Mouse (Mus musculus) heart, embryonic 15.5 days (tissue): ENCODE measurements around the gene Rbpjl. TPM values are rescaled to one million over a fixed set of nuclear protein-coding genes. Genes with fewer than 3 reads are reported as not detected.

Experiments used
- ATAC-seq: fragments of 200-750 bp; cut with Nextera tagmentation; replicated peaks from 2 replicates; pipeline ENCODE4 v1.8.0; 2017; ENCODE audit warnings: low read depth, moderate TSS enrichment; ENCODE audit not compliant: insufficient number of reproducible peaks, insufficient read depth, low FRiP score
- H3K27ac ChIP-seq: fragments of 300-500 bp; sonication (generic); 2 replicates; pipeline ENCODE4 v1.5.1; 2015; ENCODE audit warnings: mild to moderate bottlenecking, inconsistent platforms
- H3K27me3 ChIP-seq: fragments of 300-500 bp; sonication (generic); 2 replicates; pipeline ENCODE4 v1.6.1; 2015; ENCODE audit warnings: inconsistent platforms
- H3K36me3 ChIP-seq: fragments of 300-500 bp; sonication (generic); 2 replicates; pipeline ENCODE4 v1.6.1; 2015; ENCODE audit warnings: mild to moderate bottlenecking, inconsistent platforms
- H3K4me1 ChIP-seq: fragments of 300-500 bp; sonication (generic); replicated peaks from 2 replicates; pipeline ENCODE4 v1.6.1; 2015; ENCODE audit warnings: inconsistent platforms
- H3K4me2 ChIP-seq: fragments of 300-500 bp; sonication (generic); 2 replicates; pipeline ENCODE4 v1.6.1; 2015; ENCODE audit warnings: inconsistent platforms, mild to moderate bottlenecking, moderate library complexity
- H3K4me3 ChIP-seq: fragments of 300-500 bp; sonication (generic); 2 replicates; pipeline ENCODE4 v1.5.1; 2015; ENCODE audit warnings: mild to moderate bottlenecking, inconsistent platforms
- H3K9ac ChIP-seq: fragments of 300-500 bp; sonication (generic); 2 replicates; pipeline ENCODE4 v1.6.1; 2015; ENCODE audit warnings: mild to moderate bottlenecking, inconsistent platforms
- H3K9me3 ChIP-seq: fragments of 300-500 bp; sonication (generic); replicated peaks from 2 replicates; pipeline ENCODE4 v1.6.1; 2016; ENCODE audit warnings: inconsistent platforms
- WGBS: fragments of 180-500 bp; shearing (Covaris S2); methylation state at CpG from one replicate; pipeline ENCODE4 v1.1.7; 2015; ENCODE audit warnings: mixed read lengths; 5-methylcytosine and 5-hydroxymethylcytosine counted together
- polyA plus RNA-seq: library from polyadenylated mRNA; unstranded; fragments of >200 nt; fragmentation: Nextera tagmentation; extraction: Ambion mirVana; gene quantifications from 2 replicates; pipeline ENCODE4 v1.2.1, GENCODE M21; 2015

Rbpjl gene
- polyA plus RNA-seq, 1 experiment from 2014 or later = 0.25 TPM

- no peaks in the 10 kb centered on the region for H3K9me3 ChIP-seq
- no peaks in the 10 kb centered on the region for H3K36me3 ChIP-seq
- WGBS = 66% methylated on average over 12 of the region's 12 CpGs
- no peak for ATAC-seq
- no peak overlapping the region for H3K4me3 ChIP-seq
- no peak overlapping the region for H3K27ac ChIP-seq
- peaks cover 47% of the 10 kb centered on the region for H3K27me3 ChIP-seq
- H3K9ac ChIP-seq = no peak overlapping the region
- peaks cover 9% of the 10 kb centered on the region for H3K4me1 ChIP-seq
- no peak overlapping the region for H3K4me2 ChIP-seq
Observed at GRCm38 (mm10) chr2:164396911-164397310, 6.0 kb upstream of the Rbpjl start.

DNA sequence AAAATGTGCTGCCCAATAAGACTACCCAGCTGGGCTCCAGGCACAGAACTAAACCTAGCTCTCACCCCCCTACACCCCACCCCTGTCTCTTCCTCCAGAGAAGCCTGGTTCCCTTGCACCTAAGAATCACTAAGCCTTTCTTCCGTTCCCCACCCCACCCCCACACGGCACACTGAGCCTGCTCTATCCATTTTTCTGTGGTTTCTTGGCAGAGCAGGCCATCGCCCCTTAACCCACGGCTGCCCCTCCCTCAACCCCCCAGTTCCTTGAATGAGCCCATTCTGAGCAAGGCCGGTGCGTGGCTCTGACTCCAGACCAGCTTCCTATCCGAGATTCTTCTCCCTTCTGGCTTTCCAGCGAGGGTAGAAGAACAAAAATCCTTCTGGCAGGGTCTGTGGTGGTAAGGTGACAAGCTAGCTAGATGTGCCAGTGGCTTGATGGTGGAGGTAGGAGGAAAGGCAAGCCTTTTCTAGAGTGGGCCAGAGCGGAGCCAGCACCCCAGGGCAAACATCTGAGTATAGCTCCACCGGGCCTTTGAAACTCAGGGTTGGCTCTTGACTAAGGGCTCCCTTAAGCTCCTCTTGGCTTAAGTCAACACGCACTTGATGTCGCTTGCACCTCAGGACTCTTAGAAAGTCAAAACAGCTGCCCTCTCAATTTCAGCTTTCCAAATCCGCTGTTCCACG lies 598 bp downstream of the Rbpjl start:
- H3K27me3 ChIP-seq = peaks cover 97% of the 10 kb centered on the region
- 13% methylated on average over 14 of the region's 14 CpGs for WGBS
- H3K27ac ChIP-seq = no peak overlapping the region
- H3K4me2 ChIP-seq = peak overlapping the region; percentile 79
- no peaks in the 10 kb centered on the region for H3K9me3 ChIP-seq
- H3K4me3 ChIP-seq = peak overlapping the region; percentile 51; the same call in 1 of the 2 replicates
- ATAC-seq = no peak
- peaks cover 39% of the 10 kb centered on the region for H3K4me1 ChIP-seq
- no peaks in the 10 kb centered on the region for H3K36me3 ChIP-seq
- no peak overlapping the region for H3K9ac ChIP-seq

DNA sequence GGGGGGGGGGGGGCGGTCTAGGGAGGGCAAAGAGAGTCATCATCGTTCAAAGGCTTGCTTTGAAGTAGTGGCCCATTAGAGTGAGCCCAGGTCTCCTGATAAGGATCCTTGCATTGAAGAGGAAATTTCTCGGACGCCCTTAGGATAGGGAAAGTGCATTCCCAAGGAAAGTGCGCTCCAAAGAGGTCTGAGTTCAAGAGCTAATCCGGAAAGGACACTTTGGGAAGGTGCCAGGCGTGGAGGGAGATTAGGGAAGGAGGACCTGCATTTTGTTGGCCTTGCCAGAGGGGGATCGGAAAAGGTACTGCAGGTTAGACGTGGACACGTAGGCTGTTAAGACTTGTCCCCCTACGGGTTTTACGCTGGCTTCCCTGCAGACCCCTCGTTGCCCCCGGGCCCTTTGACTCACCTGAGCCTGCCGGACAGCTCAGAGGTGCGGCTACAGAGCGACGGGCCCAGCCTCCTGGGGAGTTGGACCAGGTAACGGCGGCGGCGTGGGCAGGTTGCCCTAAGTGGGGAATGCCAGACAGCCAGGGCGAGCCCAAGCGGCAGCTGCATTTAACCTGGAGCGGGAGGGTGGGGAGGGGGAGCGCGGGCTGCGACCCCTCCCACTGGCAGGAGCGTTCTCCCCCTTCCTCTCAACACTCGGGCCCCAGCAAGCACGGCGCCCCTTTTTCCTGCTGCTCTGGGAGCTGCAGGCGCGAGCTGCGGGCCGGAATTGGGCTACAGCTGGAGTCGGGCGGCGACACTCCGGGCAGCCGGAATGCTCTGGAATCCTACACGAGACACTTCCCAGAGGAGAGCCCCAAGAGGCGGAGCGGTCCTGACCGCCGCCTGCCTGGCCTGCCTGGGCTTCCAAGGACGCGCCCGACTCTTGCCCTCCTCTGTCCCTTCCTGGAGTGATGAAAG lies 1.4 kb downstream of the Rbpjl start:
- peak; percentile 49; the same call in 1 of the 2 replicates for ATAC-seq
- Histone ChIP-seq H3K27ac (0 out of 2 replicates have a peak overlapping the region, but pooled peaks have one; percentile 15), H3K9me3 (no peaks in the 10 kb centered on the region), H3K4me1 (peaks cover 39% of the 10 kb centered on the region), H3K4me2 (peak overlapping the region; percentile 79), H3K27me3 (peaks cover 98% of the 10 kb centered on the region), H3K9ac (peak overlapping the region; percentile 47), H3K36me3 (no peaks in the 10 kb centered on the region), H3K4me3 (peak overlapping the region; percentile 51)
- WGBS = under 1% methylated on average over 49 of the region's 49 CpGs

DNA sequence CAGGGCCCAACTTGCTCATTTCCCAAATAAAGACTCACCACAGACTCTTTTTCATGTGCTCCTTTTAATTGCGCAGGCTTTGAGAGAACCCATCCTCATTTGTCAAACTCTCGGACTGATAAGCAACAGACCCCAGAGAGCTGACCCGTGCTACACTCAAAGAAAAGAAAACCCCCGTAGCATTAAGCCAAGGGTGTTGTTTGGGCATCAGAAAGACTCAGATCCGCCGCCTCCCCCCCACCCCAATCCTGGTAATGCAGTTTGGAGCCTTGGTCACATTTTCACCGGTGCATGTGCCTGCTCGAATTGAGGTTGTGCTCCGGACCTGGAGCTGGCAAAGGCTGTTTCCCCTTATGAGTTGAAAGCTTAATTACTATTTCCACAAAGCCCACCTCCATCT lies 2.1 kb downstream of the Rbpjl start, which contains the start of gene Matn4:
Gene Matn4, minus strand, starts transcription at position 101 of the 400 bp plus-strand sequence.
- H3K4me3 ChIP-seq = peak within 1 kb of the TSS; percentile 51
- ATAC-seq = no peak
- H3K9me3 ChIP-seq = no peaks in the 10 kb centered on the region
- H3K36me3 ChIP-seq = no peaks in the 10 kb centered on the region
- peaks cover 98% of the 10 kb centered on the region for H3K27me3 ChIP-seq
- 0 out of 2 replicates have a peak within 1 kb of the TSS, but pooled peaks have one; percentile 15 for H3K27ac ChIP-seq
- peak within 1 kb of the TSS; percentile 47 for H3K9ac ChIP-seq
- H3K4me2 ChIP-seq = peak within 1 kb of the TSS; percentile 79
- WGBS = 15% methylated on average over 9 of the region's 9 CpGs
- H3K4me1 ChIP-seq = peaks cover 39% of the 10 kb centered on the region

GRCm38 (mm10) chr2:164405519-164405918 lies 2.6 kb downstream of the Rbpjl start:
- no peak for ATAC-seq
- no peak overlapping the region for H3K4me3 ChIP-seq
- no peak overlapping the region for H3K4me2 ChIP-seq
- peaks cover 98% of the 10 kb centered on the region for H3K27me3 ChIP-seq
- H3K27ac ChIP-seq = no peak overlapping the region
- no peak overlapping the region for H3K9ac ChIP-seq
- no peaks in the 10 kb centered on the region for H3K9me3 ChIP-seq
- no peaks in the 10 kb centered on the region for H3K36me3 ChIP-seq
- peaks cover 36% of the 10 kb centered on the region for H3K4me1 ChIP-seq
- 44% methylated on average over 5 of the region's 5 CpGs for WGBS

- no peak overlapping the region for H3K27ac ChIP-seq
- H3K9me3 ChIP-seq = no peaks in the 10 kb centered on the region
- ATAC-seq = no peak
- under 1% methylated on average over 22 of the region's 22 CpGs for WGBS
- no peaks in the 10 kb centered on the region for H3K36me3 ChIP-seq
- H3K9ac ChIP-seq = no peak overlapping the region
- peaks cover 29% of the 10 kb centered on the region for H3K4me1 ChIP-seq
- peak overlapping the region; percentile 42 for H3K4me2 ChIP-seq
- H3K27me3 ChIP-seq = peaks cover 89% of the 10 kb centered on the region
- peak overlapping the region; percentile 5; the same call in 1 of the 2 replicates for H3K4me3 ChIP-seq
Observed at GRCm38 (mm10) chr2:164407708-164408107, 4.8 kb downstream of the Rbpjl start.

GRCm38 (mm10) chr2:164414167-164414566 lies 11.2 kb downstream of the Rbpjl start:
- Histone ChIP-seq H3K4me1 (peaks cover 7% of the 10 kb centered on the region; the same call in 1 of the 2 replicates), H3K4me2 (peak overlapping the region; percentile 52), H3K4me3 (peak overlapping the region; percentile 23; the same call in 1 of the 2 replicates), H3K27ac (no peak overlapping the region), H3K9me3 (no peaks in the 10 kb centered on the region), H3K36me3 (no peaks in the 10 kb centered on the region), H3K27me3 (peaks cover 52% of the 10 kb centered on the region), H3K9ac (no peak overlapping the region)
- ATAC-seq = no peak
- 20% methylated on average over 28 of the region's 28 CpGs for whole genome bisulfite sequencing

DNA sequence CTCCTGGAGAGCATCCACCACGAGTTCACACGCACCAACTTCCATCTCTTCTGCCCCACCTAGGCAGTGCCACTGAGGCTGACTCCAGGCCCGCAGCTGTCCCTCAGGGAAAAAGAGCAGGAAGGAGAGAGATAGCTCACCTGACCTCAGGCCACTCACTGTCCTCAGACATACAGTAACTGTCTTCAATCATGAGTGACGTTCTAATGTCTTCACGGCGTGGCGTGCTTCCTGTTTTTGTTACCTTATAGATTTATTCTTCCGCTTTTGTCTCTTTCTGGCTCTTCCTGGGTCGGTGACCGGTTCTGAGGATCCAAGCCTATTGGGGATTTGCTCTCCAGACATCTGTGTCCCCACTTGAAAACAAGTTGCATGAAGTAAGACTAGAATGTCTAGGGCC lies 11.6 kb downstream of the Rbpjl start:
- Histone ChIP-seq H3K27ac (no peak overlapping the region), H3K27me3 (peaks cover 48% of the 10 kb centered on the region), H3K9ac (no peak overlapping the region), H3K9me3 (no peaks in the 10 kb centered on the region), H3K4me1 (peaks cover 7% of the 10 kb centered on the region; the same call in 1 of the 2 replicates), H3K4me3 (peak overlapping the region; percentile 23; the same call in 1 of the 2 replicates), H3K4me2 (peak overlapping the region; percentile 52), H3K36me3 (no peaks in the 10 kb centered on the region)
- no peak for ATAC-seq
- 53% methylated on average over 10 of the region's 10 CpGs for WGBS

DNA sequence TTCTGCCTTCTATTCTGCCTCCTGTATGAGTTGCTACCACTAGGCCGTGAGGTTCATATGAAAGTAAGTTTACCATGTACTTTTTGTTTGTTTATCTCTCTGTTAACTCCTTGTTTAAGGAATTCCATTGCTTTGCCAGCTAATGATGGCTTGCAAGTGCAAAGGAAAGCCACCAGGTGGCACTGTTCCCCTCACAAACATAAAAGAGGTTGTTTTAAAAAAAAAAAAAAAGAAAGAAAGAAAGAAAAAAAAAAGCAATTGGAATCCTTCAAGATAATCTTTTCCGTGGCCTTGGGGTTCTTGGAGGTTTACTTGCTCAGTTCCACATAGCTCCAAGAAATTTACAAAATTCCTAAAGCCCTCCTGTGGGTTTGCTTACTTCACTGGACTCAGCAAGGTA lies 14.3 kb downstream of the Rbpjl start:
- Histone ChIP-seq H3K4me2 (no peak overlapping the region), H3K9me3 (no peaks in the 10 kb centered on the region), H3K9ac (no peak overlapping the region), H3K36me3 (no peaks in the 10 kb centered on the region), H3K27me3 (peaks cover 30% of the 10 kb centered on the region), H3K4me1 (peaks cover 7% of the 10 kb centered on the region; the same call in 1 of the 2 replicates), H3K4me3 (no peak overlapping the region), H3K27ac (no peak overlapping the region)
- no peak for ATAC-seq
- 0% methylated on average over 2 of the region's 2 CpGs for WGBS

DNA sequence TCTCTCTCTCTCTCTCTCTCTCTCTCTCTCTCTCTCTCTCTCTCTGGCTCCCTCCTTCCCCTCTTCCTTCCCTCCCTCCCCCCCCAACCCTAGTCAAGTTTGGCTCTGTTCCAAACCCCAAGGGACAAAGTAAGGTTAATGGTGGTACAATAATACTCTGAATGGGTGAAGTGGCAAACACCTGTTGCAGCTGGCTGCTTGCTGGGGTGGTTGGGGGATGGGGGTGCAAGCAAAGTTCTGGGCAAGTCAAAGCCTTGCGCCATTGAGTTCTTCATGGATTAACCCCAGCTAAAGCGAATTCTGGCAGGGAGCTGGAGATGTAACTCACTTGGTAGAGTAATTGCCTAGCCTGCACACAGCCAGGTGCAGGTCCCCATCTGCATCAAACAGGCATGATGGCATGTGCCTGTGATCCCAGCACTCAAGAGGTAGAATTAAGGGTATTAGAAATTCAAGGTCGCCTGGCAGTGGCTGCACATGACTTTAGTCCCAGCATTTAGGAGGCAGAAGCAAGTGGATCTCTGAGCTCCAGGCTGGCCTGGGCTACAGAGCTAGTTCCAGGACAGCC lies 15.5 kb downstream of the Rbpjl start:
- H3K9ac ChIP-seq = no peak overlapping the region
- H3K9me3 ChIP-seq = no peaks in the 10 kb centered on the region
- no peak overlapping the region for H3K4me2 ChIP-seq
- ATAC-seq = no peak
- peaks cover 7% of the 10 kb centered on the region; the same call in 1 of the 2 replicates for H3K4me1 ChIP-seq
- H3K27ac ChIP-seq = no peak overlapping the region
- no peak overlapping the region for H3K4me3 ChIP-seq
- H3K27me3 ChIP-seq = peaks cover 26% of the 10 kb centered on the region
- H3K36me3 ChIP-seq = no peaks in the 10 kb centered on the region
- WGBS = 39% methylated on average over 3 of the region's 3 CpGs

DNA sequence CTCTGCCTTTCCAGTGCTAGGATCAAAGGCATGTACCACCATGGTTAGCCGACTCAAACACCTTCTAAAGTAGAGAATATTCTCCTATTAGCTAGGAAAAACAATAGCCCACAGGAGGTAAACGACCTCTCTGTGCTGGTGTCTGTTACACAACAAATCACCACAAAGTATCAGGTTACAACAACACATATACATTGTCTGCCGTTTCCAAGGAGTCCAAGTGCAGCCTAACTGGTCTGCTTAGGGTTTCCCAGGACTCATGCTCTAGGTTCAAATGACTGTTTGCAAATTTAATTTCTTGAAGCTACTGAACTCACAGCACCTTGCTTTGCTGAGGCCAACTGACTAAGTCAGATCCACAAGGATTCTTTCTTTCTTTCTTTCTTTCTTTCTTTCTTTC lies 16.5 kb downstream of the Rbpjl start:
- Histone ChIP-seq H3K27me3 (peaks cover 16% of the 10 kb centered on the region), H3K9ac (no peak overlapping the region), H3K4me3 (no peak overlapping the region), H3K36me3 (peaks cover 8% of the 10 kb centered on the region), H3K4me1 (no peaks in the 10 kb centered on the region; the same call in 1 of the 2 replicates), H3K27ac (no peak overlapping the region), H3K4me2 (no peak overlapping the region), H3K9me3 (no peaks in the 10 kb centered on the region)
- ATAC-seq = no peak
- WGBS = 15% methylated on average over 3 of the region's 3 CpGs
